Mouse (Mus musculus) midbrain, embryonic 13.5 days (tissue): Measurements from ENCODE around the gene Sestd1. TPM values are rescaled to one million over a fixed set of nuclear protein-coding genes. Genes with fewer than 3 reads are reported as not detected.

Experiments
- ATAC-seq: fragments of 200-750 bp; cut with Nextera tagmentation; 2 replicates; pipeline ENCODE4 v1.8.0; 2017; ENCODE audit warnings: mild to moderate bottlenecking, moderate TSS enrichment, moderate library complexity
- H3K27ac ChIP-seq: fragments of 300-500 bp; sonication (generic); 2 replicates; pipeline ENCODE4 v1.5.1; 2015; ENCODE audit warnings: inconsistent platforms, mild to moderate bottlenecking, moderate library complexity
- H3K27me3 ChIP-seq: fragments of 300-500 bp; sonication (generic); 2 replicates; pipeline ENCODE4 v1.6.1; 2015; ENCODE audit warnings: mild to moderate bottlenecking, inconsistent platforms
- H3K36me3 ChIP-seq: fragments of 300-500 bp; sonication (generic); 2 replicates; pipeline ENCODE4 v1.6.1; 2015; ENCODE audit warnings: mild to moderate bottlenecking, inconsistent platforms
- H3K4me1 ChIP-seq: fragments of 300-500 bp; sonication (generic); replicated peaks from 2 replicates; pipeline ENCODE4 v1.6.1; 2015; ENCODE audit warnings: inconsistent platforms
- H3K4me2 ChIP-seq: fragments of 300-500 bp; sonication (generic); replicated peaks from 2 replicates; pipeline ENCODE4 v1.6.1; 2015; ENCODE audit warnings: moderate library complexity, mild to moderate bottlenecking, inconsistent platforms
- H3K4me3 ChIP-seq: fragments of 300-500 bp; sonication (generic); replicated peaks from 2 replicates; pipeline ENCODE4 v1.5.1; 2015; ENCODE audit warnings: mild to moderate bottlenecking, inconsistent platforms
- H3K9ac ChIP-seq: fragments of 300-500 bp; sonication (generic); replicated peaks from 2 replicates; pipeline ENCODE4 v1.6.1; 2015; ENCODE audit warnings: mild to moderate bottlenecking, inconsistent platforms
- H3K9me3 ChIP-seq: fragments of 300-500 bp; sonication (generic); 2 replicates; pipeline ENCODE4 v1.6.1; 2016; ENCODE audit warnings: mild to moderate bottlenecking, inconsistent platforms
- WGBS: fragments of 180-500 bp; shearing (Covaris S2); methylation state at CpG from one replicate; pipeline ENCODE4 v1.1.7; 2015; 5-methylcytosine and 5-hydroxymethylcytosine counted together
- polyA plus RNA-seq: library from polyadenylated mRNA; unstranded; fragments of >200 nt; fragmentation: Nextera tagmentation; extraction: Ambion mirVana; gene quantifications from 2 replicates; pipeline ENCODE4 v1.2.1, GENCODE M21; 2015

The Sestd1 gene
- polyA plus RNA-seq, 1 experiment from 2014 or later = 28.2 TPM

DNA sequence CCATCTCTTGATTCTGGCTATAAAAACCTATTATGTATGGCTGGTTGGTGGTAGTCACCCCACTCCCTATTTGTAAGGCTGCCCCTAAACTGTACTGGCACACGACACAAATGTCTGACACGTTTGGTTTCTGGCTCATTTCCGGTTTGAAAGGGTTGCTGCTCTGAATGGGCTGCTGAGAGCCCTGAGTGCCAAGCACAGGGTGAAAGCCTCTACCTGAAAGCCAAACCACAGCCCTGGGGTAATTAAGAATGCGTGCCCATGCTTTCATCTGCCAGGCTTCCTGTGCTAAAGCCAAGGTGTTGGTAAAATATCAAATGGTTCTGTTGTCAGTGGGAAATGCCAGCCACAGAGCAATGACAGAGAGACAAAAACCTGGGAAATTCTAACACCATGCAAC is 132.2 kb downstream of the Sestd1 start:
- H3K9ac ChIP-seq = no peak overlapping the region
- no peak overlapping the region for H3K4me3 ChIP-seq
- no peak overlapping the region for H3K4me2 ChIP-seq
- H3K9me3 ChIP-seq = no peaks in the 10 kb centered on the region
- no peak overlapping the region for H3K27ac ChIP-seq
- 65% methylated on average over 4 of the region's 4 CpGs for WGBS
- H3K27me3 ChIP-seq = no peaks in the 10 kb centered on the region
- H3K4me1 ChIP-seq = peaks cover 15% of the 10 kb centered on the region
- ATAC-seq = no peak
- H3K36me3 ChIP-seq = no peaks in the 10 kb centered on the region

DNA sequence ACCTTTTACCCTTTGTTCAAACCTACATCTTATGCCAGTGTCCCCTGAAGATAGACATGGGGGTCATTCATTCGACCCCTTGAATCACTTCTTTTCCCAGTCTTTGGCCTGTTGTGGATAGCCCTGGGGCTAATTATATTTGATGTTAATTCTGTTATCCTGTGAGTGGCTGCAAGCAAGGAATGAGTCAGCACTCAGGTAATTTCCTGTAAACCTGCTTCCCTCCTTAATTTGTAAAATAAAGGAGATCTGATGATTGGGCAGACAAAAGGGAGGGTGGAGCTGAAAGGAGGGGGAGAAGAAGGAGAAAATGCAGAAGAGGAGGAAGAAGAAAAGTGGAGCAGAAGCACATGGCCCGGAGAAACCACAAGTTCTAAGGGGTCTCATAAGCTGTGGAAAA is 133.4 kb downstream of the Sestd1 start:
- no peak for ATAC-seq
- no peak overlapping the region for H3K4me3 ChIP-seq
- no peak overlapping the region for H3K4me2 ChIP-seq
- H3K27me3 ChIP-seq = no peaks in the 10 kb centered on the region
- no peak overlapping the region for H3K9ac ChIP-seq
- WGBS = 79% methylated on average over 2 of the region's 2 CpGs
- H3K4me1 ChIP-seq = peaks cover 15% of the 10 kb centered on the region
- no peaks in the 10 kb centered on the region for H3K36me3 ChIP-seq
- H3K27ac ChIP-seq = no peak overlapping the region
- no peaks in the 10 kb centered on the region for H3K9me3 ChIP-seq

DNA sequence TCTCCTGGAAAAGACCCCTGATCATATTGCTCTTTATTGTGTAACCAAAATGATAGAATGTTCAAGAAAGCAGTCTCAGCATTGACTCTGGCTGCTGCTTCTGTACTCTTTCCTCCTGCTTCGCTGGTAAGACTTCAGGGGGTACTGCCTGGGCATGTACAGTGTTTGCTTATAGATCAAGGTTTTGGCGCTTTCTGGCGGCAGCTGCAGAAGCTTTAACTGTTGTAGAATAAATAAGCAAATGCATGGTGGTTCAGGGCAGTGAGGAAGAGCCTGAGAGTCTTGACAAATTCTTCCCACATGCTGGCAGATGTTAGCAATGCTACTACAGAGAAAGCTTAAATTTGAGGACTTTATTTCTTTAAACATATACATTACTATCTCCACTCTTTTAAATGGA is 134.1 kb downstream of the Sestd1 start:
- Histone ChIP-seq H3K4me1 (peaks cover 15% of the 10 kb centered on the region), H3K9ac (no peak overlapping the region)
- 75% methylated on average over 3 of the region's 3 CpGs for WGBS

DNA sequence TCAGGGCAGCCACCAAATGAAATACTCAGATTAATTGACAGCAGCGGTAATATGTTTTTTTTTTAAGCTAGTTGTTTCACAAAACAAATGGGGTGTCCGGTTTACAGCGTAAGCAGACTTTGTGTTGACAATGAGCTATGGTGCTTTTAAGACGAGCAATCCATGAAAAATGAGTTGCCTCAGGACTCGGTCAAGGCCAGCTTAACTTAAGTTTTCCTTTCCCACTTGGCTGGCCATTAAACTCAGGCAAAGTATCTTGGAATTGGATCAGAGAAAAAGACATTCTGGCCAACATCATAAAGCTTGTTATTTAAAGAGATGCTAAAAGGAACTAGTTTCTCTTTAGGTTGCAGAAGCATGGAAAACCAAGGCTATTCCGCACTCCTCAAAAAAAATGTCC is 136.9 kb downstream of the Sestd1 start:
- peaks cover 4% of the 10 kb centered on the region for H3K4me1 ChIP-seq
- H3K36me3 ChIP-seq = no peaks in the 10 kb centered on the region
- H3K9me3 ChIP-seq = no peaks in the 10 kb centered on the region
- H3K9ac ChIP-seq = no peak overlapping the region
- 85% methylated on average over 6 of the region's 6 CpGs for WGBS
- no peak for ATAC-seq
- H3K27ac ChIP-seq = no peak overlapping the region
- no peaks in the 10 kb centered on the region for H3K27me3 ChIP-seq
- no peak overlapping the region for H3K4me2 ChIP-seq
- H3K4me3 ChIP-seq = no peak overlapping the region

More for the DNA sequence above, 134.1 kb downstream of the Sestd1 start:
- Histone ChIP-seq H3K4me3 (no peak overlapping the region), H3K27me3 (no peaks in the 10 kb centered on the region), H3K9me3 (no peaks in the 10 kb centered on the region), H3K27ac (no peak overlapping the region), H3K36me3 (no peaks in the 10 kb centered on the region), H3K4me2 (no peak overlapping the region)
- no peak for ATAC-seq

DNA sequence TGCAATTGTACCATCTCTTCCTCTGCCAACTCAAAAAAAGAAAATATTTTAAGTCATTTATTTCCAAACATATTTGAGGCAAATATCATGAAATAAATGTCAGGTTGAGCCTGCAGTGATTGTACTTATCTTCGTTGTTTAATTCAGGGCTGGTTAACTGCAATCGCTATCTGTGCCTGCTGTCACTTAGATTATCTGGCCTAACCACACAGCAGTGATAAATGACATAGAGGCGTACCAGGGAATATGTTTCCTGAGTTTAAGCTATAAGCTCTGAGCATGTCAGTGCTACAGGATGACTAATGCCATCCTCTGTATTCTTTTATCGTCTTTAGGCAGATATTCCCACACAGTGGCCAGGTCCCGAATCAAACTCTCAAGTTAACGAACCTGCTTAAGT is 141.5 kb downstream of the Sestd1 start:
- WGBS = 91% methylated on average over 6 of the region's 6 CpGs
- Histone ChIP-seq H3K27me3 (no peaks in the 10 kb centered on the region), H3K4me2 (no peak overlapping the region), H3K9ac (no peak overlapping the region), H3K4me1 (no peaks in the 10 kb centered on the region), H3K9me3 (no peaks in the 10 kb centered on the region), H3K4me3 (no peak overlapping the region), H3K36me3 (no peaks in the 10 kb centered on the region), H3K27ac (no peak overlapping the region)
- ATAC-seq = no peak

DNA sequence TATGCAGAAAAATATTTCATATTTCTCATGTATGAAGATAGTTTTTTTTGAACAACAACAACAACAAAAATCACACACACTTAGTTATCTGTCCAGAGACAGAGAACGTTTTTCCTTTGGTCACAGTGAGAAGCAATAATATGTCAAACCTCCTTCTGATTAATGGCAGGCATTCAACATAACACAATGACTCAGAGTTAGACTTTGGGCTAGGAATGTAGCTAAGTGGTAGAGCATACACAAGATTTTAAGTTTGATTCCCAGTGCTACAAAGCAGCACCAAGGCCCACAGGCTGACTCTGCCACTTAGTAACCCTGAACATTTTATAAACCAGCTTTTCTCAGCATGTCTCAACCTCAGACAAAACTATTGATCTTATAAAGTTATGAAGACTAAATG is 145.5 kb downstream of the Sestd1 start:
- WGBS = 90% methylated on average over 1 of the region's 1 CpGs
- H3K4me3 ChIP-seq = no peak overlapping the region
- H3K9me3 ChIP-seq = no peaks in the 10 kb centered on the region
- H3K4me2 ChIP-seq = no peak overlapping the region
- no peak for ATAC-seq
- no peak overlapping the region for H3K9ac ChIP-seq
- H3K4me1 ChIP-seq = no peaks in the 10 kb centered on the region
- H3K36me3 ChIP-seq = no peaks in the 10 kb centered on the region
- H3K27ac ChIP-seq = no peak overlapping the region
- H3K27me3 ChIP-seq = no peaks in the 10 kb centered on the region

DNA sequence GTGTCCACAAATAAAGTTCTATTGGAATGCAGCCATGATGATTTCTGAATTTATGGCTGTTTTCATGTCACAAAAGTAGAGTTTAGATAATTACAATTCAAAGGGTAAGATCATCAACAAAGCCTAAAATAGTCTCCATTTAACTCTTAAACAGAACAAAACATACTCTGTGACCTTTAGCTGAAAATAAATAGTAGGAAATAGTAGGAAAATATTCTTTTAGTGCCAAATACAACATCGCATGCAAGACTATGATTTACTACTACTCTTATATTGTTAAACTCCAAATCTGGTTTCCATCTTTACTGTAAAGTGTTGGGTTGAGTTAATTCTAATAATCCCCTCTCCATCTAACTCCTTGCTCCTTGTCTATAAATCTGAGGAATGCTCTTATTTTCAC is 147.0 kb downstream of the Sestd1 start:
- Histone ChIP-seq H3K4me3 (no peak overlapping the region), H3K9ac (no peak overlapping the region), H3K27ac (no peak overlapping the region), H3K4me2 (no peak overlapping the region), H3K27me3 (no peaks in the 10 kb centered on the region), H3K4me1 (no peaks in the 10 kb centered on the region), H3K9me3 (no peaks in the 10 kb centered on the region), H3K36me3 (no peaks in the 10 kb centered on the region)
- no peak for ATAC-seq
- WGBS = 96% methylated on average over 1 of the region's 1 CpGs

Other genes starting within 250 kb of the Sestd1 start
- 5.4 and 6.4 TPM in 2 replicates for gene Ccdc141, start 110.0 kb downstream of the Sestd1 start, polyA plus RNA-seq